Mouse (Mus musculus): ENCODE results near the gene Stard10. TPM values are rescaled to one million over a fixed set of nuclear protein-coding genes. Genes with fewer than 3 reads are reported as not detected.

Stard10 gene
- polyA plus RNA-seq, 2 experiments = 71.0 to 98.2 TPM

GRCm38 (mm10) chr7:101349861-101350260 lies 33.0 kb downstream of the Stard10 start:
- 54% methylated on average over 2 of the region's 2 CpGs for WGBS (ENCODE audit: insufficient replicate concordance)
- TF ChIP-seq EP300 (IDR thresholded peaks at IDR 0.05; ENCODE audit: low read depth) = no peak
- TF ChIP-seq CTCF (IDR thresholded peaks at IDR 0.05; ENCODE audit: low read depth) = no peak
- Histone ChIP-seq H3K4me3 (ENCODE audit: insufficient read depth in 1 of 2, low read depth in 2 of 2, low read length in 2 of 2) (no peak overlapping the region), H3K36me3 (replicated peaks; ENCODE audit: control insufficient read depth, insufficient read depth, low read depth) (no peaks in the 10 kb centered on the region), H3K9ac (replicated peaks) (no peak overlapping the region), H3K9me3 (ENCODE audit: control insufficient read depth, low read length) (no peaks in the 10 kb centered on the region), H3K4me1 (replicated peaks; ENCODE audit: control insufficient read depth in 2 of 2, insufficient read depth in 2 of 2, low read length in 1 of 2) (peaks cover 0 to 23% of the 10 kb centered on the region in 2 experiments; a peak in 3 of 4 replicates), H3K27me3 (ENCODE audit: control insufficient read depth, insufficient read depth, low read length) (no peaks in the 10 kb centered on the region), H3K4me2 (ENCODE audit: low read depth) (peak overlapping the region; percentile 90), H3K27ac (no peak overlapping the region)
- ATAC-seq (ENCODE audit: insufficient read depth) (no peak), DNase-seq (ENCODE audit: low read depth in 3 of 3, low spot score in 3 of 3) (no peak)

GRCm38 (mm10) chr7:101352404-101352803 lies 35.5 kb downstream of the Stard10 start:
- Histone ChIP-seq H3K4me2 (ENCODE audit: low read depth) (no peak overlapping the region), H3K27me3 (ENCODE audit: control insufficient read depth, insufficient read depth, low read length) (no peaks in the 10 kb centered on the region), H3K4me3 (ENCODE audit: insufficient read depth in 1 of 2, low read depth in 2 of 2, low read length in 2 of 2) (no peak overlapping the region), H3K9me3 (ENCODE audit: control insufficient read depth, low read length) (no peaks in the 10 kb centered on the region), H3K9ac (replicated peaks) (no peak overlapping the region), H3K4me1 (replicated peaks; ENCODE audit: control insufficient read depth in 2 of 2, insufficient read depth in 2 of 2, low read length in 1 of 2) (peaks cover 0 to 29% of the 10 kb centered on the region in 2 experiments; a peak in 3 of 4 replicates), H3K27ac (no peak overlapping the region), H3K36me3 (replicated peaks; ENCODE audit: control insufficient read depth, insufficient read depth, low read depth) (no peaks in the 10 kb centered on the region)
- 34% methylated on average over 4 of the region's 4 CpGs for WGBS (ENCODE audit: insufficient replicate concordance)
- TF ChIP-seq EP300 (IDR thresholded peaks at IDR 0.05; ENCODE audit: low read depth) (no peak), CTCF (IDR thresholded peaks at IDR 0.05; ENCODE audit: low read depth) (no peak)
- DNase-seq (ENCODE audit: low read depth in 3 of 3, low spot score in 3 of 3) (no peak), ATAC-seq (ENCODE audit: insufficient read depth) (no peak)

GRCm38 (mm10) chr7:101354423-101354822 lies 37.5 kb downstream of the Stard10 start:
- H3K9ac ChIP-seq (replicated peaks) = no peak overlapping the region
- no peak overlapping the region for H3K4me3 ChIP-seq (ENCODE audit: insufficient read depth in 1 of 2, low read depth in 2 of 2, low read length in 2 of 2)
- H3K4me2 ChIP-seq (ENCODE audit: low read depth) = no peak overlapping the region
- peak; percentile 75 for ATAC-seq (ENCODE audit: insufficient read depth)
- no peaks in the 10 kb centered on the region for H3K27me3 ChIP-seq (ENCODE audit: control insufficient read depth, insufficient read depth, low read length)
- peaks cover 0 to 19% of the 10 kb centered on the region in 2 experiments; a peak in 2 of 4 replicates for H3K4me1 ChIP-seq (replicated peaks; ENCODE audit: control insufficient read depth in 2 of 2, insufficient read depth in 2 of 2, low read length in 1 of 2)
- H3K27ac ChIP-seq = no peak overlapping the region
- peak in 2 of 3 experiments; percentile 34 to 39 for DNase-seq (ENCODE audit: low read depth in 3 of 3, low spot score in 3 of 3)
- TF ChIP-seq EP300 (IDR thresholded peaks at IDR 0.05; ENCODE audit: low read depth) = no peak
- TF ChIP-seq CTCF (IDR thresholded peaks at IDR 0.05; ENCODE audit: low read depth) = no peak
- WGBS (ENCODE audit: insufficient replicate concordance) = 49% methylated on average over 5 of the region's 5 CpGs
- no peaks in the 10 kb centered on the region for H3K36me3 ChIP-seq (replicated peaks; ENCODE audit: control insufficient read depth, insufficient read depth, low read depth)
- H3K9me3 ChIP-seq (ENCODE audit: control insufficient read depth, low read length) = no peaks in the 10 kb centered on the region

DNA sequence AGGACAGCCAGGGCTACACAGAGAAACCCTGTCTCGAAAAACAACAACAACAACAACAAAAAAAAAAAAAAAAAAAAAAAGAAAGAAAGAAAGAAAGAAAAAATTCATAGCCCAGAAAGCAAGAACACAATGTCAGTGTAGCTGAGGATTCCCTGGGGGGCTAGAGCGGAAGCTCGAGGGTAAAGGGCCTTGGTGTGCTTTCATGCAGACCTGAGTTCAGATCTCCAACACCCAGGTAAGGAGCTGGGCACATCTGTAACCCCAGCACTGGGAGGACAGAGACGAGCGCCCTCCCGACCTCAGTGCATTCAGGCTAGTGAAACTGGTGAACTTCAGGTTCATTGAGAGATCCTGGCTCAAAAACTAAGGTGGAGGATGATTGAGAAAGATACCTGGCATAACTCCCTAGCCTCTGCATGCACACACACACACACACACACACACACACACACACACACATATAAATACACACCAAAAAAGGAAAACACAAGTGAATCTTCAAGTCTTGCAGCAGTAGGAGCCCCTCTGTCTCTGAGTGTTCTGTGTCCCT lies 38.7 kb downstream of the Stard10 start:
- no peak for DNase-seq (ENCODE audit: low read depth in 3 of 3, low spot score in 3 of 3)
- WGBS (ENCODE audit: insufficient replicate concordance) = 73% methylated on average over 6 of the region's 6 CpGs

GRCm38 (mm10) chr7:101356868-101357267 lies 40.0 kb downstream of the Stard10 start:
- H3K9ac ChIP-seq (replicated peaks) = no peak overlapping the region
- ATAC-seq (ENCODE audit: insufficient read depth) (no peak), DNase-seq (ENCODE audit: low read depth in 3 of 3, low spot score in 3 of 3) (no peak)
- H3K36me3 ChIP-seq (replicated peaks; ENCODE audit: control insufficient read depth, insufficient read depth, low read depth) = no peaks in the 10 kb centered on the region
- no peaks in the 10 kb centered on the region for H3K9me3 ChIP-seq (ENCODE audit: control insufficient read depth, low read length)
- H3K27ac ChIP-seq = no peak overlapping the region
- peaks cover 0 to 19% of the 10 kb centered on the region in 2 experiments; a peak in 2 of 4 replicates for H3K4me1 ChIP-seq (replicated peaks; ENCODE audit: control insufficient read depth in 2 of 2, insufficient read depth in 2 of 2, low read length in 1 of 2)
- no peak overlapping the region for H3K4me3 ChIP-seq (ENCODE audit: insufficient read depth in 1 of 2, low read depth in 2 of 2, low read length in 2 of 2)
- no peaks in the 10 kb centered on the region for H3K27me3 ChIP-seq (ENCODE audit: control insufficient read depth, insufficient read depth, low read length)
- H3K4me2 ChIP-seq (ENCODE audit: low read depth) = no peak overlapping the region
- WGBS (ENCODE audit: insufficient replicate concordance) = 41% methylated on average over 3 of the region's 3 CpGs
- TF ChIP-seq CTCF (IDR thresholded peaks at IDR 0.05; ENCODE audit: low read depth) = no peak

More for the DNA sequence above, 38.7 kb downstream of the Stard10 start:
- TF ChIP-seq CTCF (IDR thresholded peaks at IDR 0.05; ENCODE audit: low read depth) (no peak), EP300 (IDR thresholded peaks at IDR 0.05; ENCODE audit: low read depth) (no peak)
- Histone ChIP-seq H3K4me2 (ENCODE audit: low read depth) (no peak overlapping the region), H3K9ac (replicated peaks) (no peak overlapping the region), H3K9me3 (ENCODE audit: control insufficient read depth, low read length) (no peaks in the 10 kb centered on the region), H3K36me3 (replicated peaks; ENCODE audit: control insufficient read depth, insufficient read depth, low read depth) (no peaks in the 10 kb centered on the region), H3K4me3 (ENCODE audit: insufficient read depth in 1 of 2, low read depth in 2 of 2, low read length in 2 of 2) (no peak overlapping the region), H3K27ac (no peak overlapping the region), H3K4me1 (replicated peaks; ENCODE audit: control insufficient read depth in 2 of 2, insufficient read depth in 2 of 2, low read length in 1 of 2) (peaks cover 0 to 19% of the 10 kb centered on the region in 2 experiments; a peak in 2 of 4 replicates), H3K27me3 (ENCODE audit: control insufficient read depth, insufficient read depth, low read length) (no peaks in the 10 kb centered on the region)
- ATAC-seq (ENCODE audit: insufficient read depth) = no peak
